ENCODE assay signal across 15 mouse cellular contexts in genomic region chr17:30269136-30270063, GRCm38 (mm10).
DNase-seq lines count a peak whose midpoint lies in the region; ATAC-seq and TF ChIP-seq lines count a peak whose summit lies in the region.
"Had no signal": no experiment of that assay in that cellular context is flagged by ENCODE, and none has a peak within 500 bp of the region (broad histone marks: within the 10 kb centered on the region; RNA-seq: fewer than 3 reads in every experiment).

No protein-coding gene starts in this region.

- H3K27ac ChIP-seq in intestine, embryonic 15.5 days, result no peak overlapping the region
- H3K27ac ChIP-seq in intestine, postnatal 0 days (ENCODE audit: low read depth, low read length), result no peak overlapping the region
- H3K27ac ChIP-seq: embryonic facial prominence, embryonic 10.5 days; limb, embryonic 15.5 days had no signal

- no peaks in the 10 kb centered on the region for H3K36me3 ChIP-seq in intestine, embryonic 15.5 days
- H3K36me3 ChIP-seq in intestine, postnatal 0 days (ENCODE audit: control insufficient read depth, insufficient read depth), result no peaks in the 10 kb centered on the region; the same call in 1 of the 2 replicates

- H3K4me2 ChIP-seq in intestine, embryonic 15.5 days (replicated peaks), result no peak overlapping the region
- H3K4me2 ChIP-seq in intestine, postnatal 0 days (replicated peaks; ENCODE audit: low read depth), result no peak overlapping the region
- H3K4me2 ChIP-seq: limb, embryonic 15.5 days; midbrain, embryonic 11.5 days had no signal

- TF ChIP-seq CTCF in intestine, postnatal 0 days (IDR thresholded peaks at IDR 0.05; ENCODE audit: low read depth), result no peak

- DNase-seq in heart, adult 18-20 months, result peak; percentile 14 to 19
- DNase-seq in heart, adult 11 months, result no peak
- DNase-seq in right cerebral cortex, postnatal 25 days, result peak; percentile 58
- no peak for DNase-seq in right cerebral cortex, postnatal 14 days
- DNase-seq in kidney, postnatal 10 days, result no peak
- DNase-seq: liver, postnatal 0 days; lung, postnatal 36 days; retina, postnatal 1 day had no signal

- H3K9ac ChIP-seq in intestine, embryonic 15.5 days, result no peak overlapping the region
- no peak overlapping the region for H3K9ac ChIP-seq in intestine, postnatal 0 days (ENCODE audit: low read depth, low read length)
- H3K9ac ChIP-seq: limb, embryonic 15.5 days; liver, postnatal 0 days had no signal

- no peak overlapping the region for H3K4me3 ChIP-seq in intestine, embryonic 15.5 days (replicated peaks)
- H3K4me3 ChIP-seq in intestine, postnatal 0 days (ENCODE audit: low read depth, low read length), result no peak overlapping the region
- H3K4me3 ChIP-seq: embryonic facial prominence, embryonic 10.5 days; erythroblast, embryonic 14.5 days; limb, embryonic 15.5 days had no signal

- peaks cover 10% of the 10 kb centered on the region; the same call in 1 of the 2 replicates for H3K4me1 ChIP-seq in intestine, embryonic 15.5 days (replicated peaks)
- no peaks in the 10 kb centered on the region for H3K4me1 ChIP-seq in intestine, postnatal 0 days (replicated peaks; ENCODE audit: control insufficient read depth, insufficient read depth, low read length)

- H3K27me3 ChIP-seq in intestine, embryonic 15.5 days (replicated peaks), result no peaks in the 10 kb centered on the region
- no peaks in the 10 kb centered on the region for H3K27me3 ChIP-seq in intestine, postnatal 0 days (replicated peaks; ENCODE audit: control insufficient read depth, insufficient read depth, low read length)
- H3K27me3 ChIP-seq: limb, embryonic 15.5 days had no signal

- 57% methylated on average over 11 of the region's 11 CpGs for WGBS in intestine, embryonic 15.5 days
- 47% methylated on average over 11 of the region's 11 CpGs for WGBS in intestine, postnatal 0 days

- no peaks in the 10 kb centered on the region for H3K9me3 ChIP-seq in intestine, embryonic 15.5 days
- H3K9me3 ChIP-seq in intestine, postnatal 0 days (ENCODE audit: control insufficient read depth), result no peaks in the 10 kb centered on the region
- H3K9me3 ChIP-seq: limb, embryonic 15.5 days had no signal

- peak; percentile 55; the same call in 1 of the 2 replicates for ATAC-seq in intestine, embryonic 15.5 days
- ATAC-seq in intestine, postnatal 0 days, result no peak; the same call in 1 of the 2 replicates
- ATAC-seq: forebrain, embryonic 16.5 days; liver, postnatal 0 days had no signal

Comparison
In these comparisons a context has a peak if more than half of its experiments do, and no peak if none do; other contexts are left out.
1. DNase-seq: peak in heart, adult 18-20 months (2 of 2) and right cerebral cortex, postnatal 25 days (single experiment); none in heart, adult 11 months (single experiment), right cerebral cortex, postnatal 14 days (single experiment) and kidney, postnatal 10 days (single experiment).